Comparison of ENCODE assay signal across 19 mouse cellular contexts in genomic region chr1:52580132-52580896, GRCm38 (mm10). TPM values are rescaled to one million over a fixed set of nuclear protein-coding genes. Genes with fewer than 3 reads are reported as not detected.
DNase-seq lines count a peak whose midpoint lies in the region; ATAC-seq and TF ChIP-seq lines count a peak whose summit lies in the region.
"Had no signal": no experiment of that assay in that cellular context is flagged by ENCODE, and none has a peak within 500 bp of the region (broad histone marks: within the 10 kb centered on the region; RNA-seq: fewer than 3 reads in every experiment).

No protein-coding gene starts in this region.

- H3K79me2 ChIP-seq in heart, adult 2 months (replicated peaks; ENCODE audit: control insufficient read depth, insufficient read depth, low read length): no peaks in the 10 kb centered on the region

- 0 out of 2 replicates have a peak, but pooled peaks have one; percentile 36 for ATAC-seq in kidney, embryonic 14.5 days (ENCODE audit: low FRiP score, low TSS enrichment)
- ATAC-seq: CD4-positive, CD25-positive, alpha-beta regulatory T cell, adult 4 months had no signal

- no peaks in the 10 kb centered on the region for H3K36me3 ChIP-seq in kidney, embryonic 14.5 days (ENCODE audit: control insufficient read depth, insufficient read depth, low read length)
- no peaks in the 10 kb centered on the region for H3K36me3 ChIP-seq in splenic B cell, adult 2 months (ENCODE audit: control insufficient read depth, insufficient read depth, low read length, poor library complexity, severe bottlenecking)
- no peaks in the 10 kb centered on the region for H3K36me3 ChIP-seq in heart, adult 2 months (ENCODE audit: control insufficient read depth, insufficient read depth, low read length)
- H3K36me3 ChIP-seq: G1E; heart, embryonic 13.5 days; liver, embryonic 15.5 days; neural tube, embryonic 12.5 days had no signal

- no peak overlapping the region for H3K9ac ChIP-seq in kidney, embryonic 14.5 days (ENCODE audit: low read depth, low read length)
- no peak overlapping the region for H3K9ac ChIP-seq in heart, adult 2 months (ENCODE audit: low read depth, low read length)
- H3K9ac ChIP-seq: heart, embryonic 13.5 days; liver, embryonic 15.5 days; neural tube, embryonic 12.5 days had no signal

- no peak for TF ChIP-seq EP300 in heart, adult 2 months (IDR thresholded peaks at IDR 0.05; ENCODE audit: insufficient read depth, low read depth, low read length)

- DNase-seq in kidney, adult 18-20 months: no peak
- DNase-seq in A20 (ENCODE audit: low read depth, low spot score): peak; percentile 36
- peak; percentile 9 for DNase-seq in CD4-positive helper T cell, adult 2 months (ENCODE audit: low read depth, low spot score)
- DNase-seq in splenic B cell, adult 2 months (ENCODE audit: low read depth, low spot score): peak; percentile 54
- no peak for DNase-seq in frontal cortex, postnatal 36 days (ENCODE audit: low spot score in 2 of 2)
- DNase-seq in heart, adult 2 months: no peak
- DNase-seq: adrenal gland, postnatal 14 days; cerebellum, adult 11-12 months; kidney, postnatal 14 days; layer of hippocampus, postnatal 36 days; right cerebral cortex, postnatal 4 days; thymus, adult 2 months had no signal

- H3K9me3 ChIP-seq in kidney, embryonic 14.5 days (ENCODE audit: control insufficient read depth, low read length): no peaks in the 10 kb centered on the region
- H3K9me3 ChIP-seq: G1E; heart, embryonic 13.5 days; liver, embryonic 15.5 days; neural tube, embryonic 12.5 days had no signal

- no peak overlapping the region for H3K4me3 ChIP-seq in kidney, embryonic 14.5 days (ENCODE audit: low read length)
- no peak overlapping the region for H3K4me3 ChIP-seq in heart, adult 2 months
- H3K4me3 ChIP-seq: heart, embryonic 13.5 days; layer of hippocampus, adult 2 months; liver, embryonic 15.5 days; neural tube, embryonic 12.5 days had no signal

- H3K27ac ChIP-seq in kidney, embryonic 14.5 days (ENCODE audit: low read depth, low read length): no peak overlapping the region
- no peak overlapping the region for H3K27ac ChIP-seq in heart, adult 2 months
- H3K27ac ChIP-seq: heart, embryonic 13.5 days; layer of hippocampus, adult 2 months; liver, embryonic 15.5 days; neural tube, embryonic 12.5 days had no signal

- peaks cover 12% of the 10 kb centered on the region for H3K4me1 ChIP-seq in kidney, embryonic 14.5 days (ENCODE audit: control insufficient read depth, insufficient read depth, low read length)
- H3K4me1 ChIP-seq in heart, adult 2 months (ENCODE audit: control insufficient read depth, insufficient read depth, low read length): peaks cover 4% of the 10 kb centered on the region
- H3K4me1 ChIP-seq: neural tube, embryonic 12.5 days had no signal

- 88% methylated on average over 4 of the region's 4 CpGs for whole genome bisulfite sequencing in kidney, embryonic 14.5 days
- 87% methylated on average over 4 of the region's 4 CpGs for WGBS in heart, adult 2 months

- TF ChIP-seq POLR2A in heart, adult 2 months (IDR thresholded peaks at IDR 0.05; ENCODE audit: insufficient read depth, low read depth, low read length): no peak

- H3K27me3 ChIP-seq in kidney, embryonic 14.5 days (ENCODE audit: control insufficient read depth, insufficient read depth, low read length): no peaks in the 10 kb centered on the region
- no peaks in the 10 kb centered on the region for H3K27me3 ChIP-seq in splenic B cell, adult 2 months (ENCODE audit: control insufficient read depth, insufficient read depth, low read length, poor library complexity, severe bottlenecking)
- H3K27me3 ChIP-seq in heart, adult 2 months (ENCODE audit: control insufficient read depth, insufficient read depth, low read length): no peaks in the 10 kb centered on the region
- H3K27me3 ChIP-seq: heart, embryonic 13.5 days; liver, embryonic 15.5 days; neural tube, embryonic 12.5 days had no signal

- TF ChIP-seq CTCF in heart, adult 2 months (IDR thresholded peaks at IDR 0.05): no peak

- H3K4me2 ChIP-seq in kidney, embryonic 14.5 days (replicated peaks; ENCODE audit: low read depth, low read length): no peak overlapping the region
- H3K4me2 ChIP-seq: heart, embryonic 13.5 days; liver, embryonic 15.5 days; neural tube, embryonic 12.5 days had no signal

- intact Hi-C loops in heart, adult 2 months (cut with DNase I): no loop called here

RNA-seq across cellular contexts. Expression of gene Nemp2, which starts 50.2 kb away (rescaled TPM):
- polyA plus RNA-seq in kidney, embryonic 14.5 days (2014; fragmentation: Nextera tagmentation; extraction: Ambion mirVana): 7.9 and 14.5 TPM in 2 replicates
- total RNA-seq in heart, adult 2 months (2021): under 1 TPM; 0.93 to 0.97 TPM
- 2.4 and 3.1 TPM in 2 replicates for polyA plus RNA-seq in heart, adult 2 months (2012; rRNA removed)

Comparison
In these comparisons a context has a peak if more than half of its experiments do, and no peak if none do; other contexts are left out.
1. DNase-seq: peak in A20 (single experiment), CD4-positive helper T cell, adult 2 months (single experiment) and splenic B cell, adult 2 months (single experiment); none in kidney, adult 18-20 months (single experiment), frontal cortex, postnatal 36 days (0 of 2) and heart, adult 2 months (0 of 2).